Mouse (Mus musculus): ENCODE measurements around the gene Acp7. TPM values are rescaled to one million over a fixed set of nuclear protein-coding genes. Genes with fewer than 3 reads are reported as not detected.

Gene Acp7
- polyA plus RNA-seq, 1 experiment from 2014 or later = not detected

DNA sequence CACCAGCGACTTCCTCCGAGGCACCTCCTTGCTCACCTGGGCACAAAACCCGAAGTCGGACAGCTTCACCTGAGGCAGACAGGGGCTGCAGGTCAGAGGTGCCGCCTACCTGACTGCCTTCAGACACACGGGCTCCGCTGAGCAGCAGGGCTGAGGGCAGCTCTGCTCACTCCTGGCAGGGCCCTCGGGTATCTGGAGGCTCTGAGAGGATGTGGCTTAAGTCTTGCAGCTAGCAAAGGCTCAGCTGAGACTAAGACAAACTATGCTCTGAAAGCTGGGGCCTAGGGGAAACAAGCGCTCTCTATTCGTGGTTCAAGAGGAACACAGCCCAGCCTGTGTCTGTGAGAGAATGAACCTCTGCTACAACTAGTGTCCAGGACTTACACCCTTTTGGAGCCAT, 70.3 kb downstream of the Acp7 start:
- H3K27me3 ChIP-seq (replicated peaks; ENCODE audit: control insufficient read depth, insufficient read depth, low read length) = no peaks in the 10 kb centered on the region
- H3K27ac ChIP-seq (ENCODE audit: low read length) = no peak overlapping the region
- peaks cover 10% of the 10 kb centered on the region for H3K36me3 ChIP-seq (ENCODE audit: control insufficient read depth, insufficient read depth)
- no peaks in the 10 kb centered on the region for H3K9me3 ChIP-seq (ENCODE audit: control insufficient read depth, low read length)
- no peak overlapping the region for H3K4me3 ChIP-seq (replicated peaks; ENCODE audit: low read length)
- H3K4me1 ChIP-seq (replicated peaks; ENCODE audit: control insufficient read depth, insufficient read depth, low read length) = no peaks in the 10 kb centered on the region
- no peak overlapping the region for H3K9ac ChIP-seq (replicated peaks; ENCODE audit: low read depth, low read length)
- WGBS = 90% methylated on average over 10 of the region's 10 CpGs
- no peak overlapping the region for H3K4me2 ChIP-seq (ENCODE audit: low read length)
- no peak for ATAC-seq

DNA sequence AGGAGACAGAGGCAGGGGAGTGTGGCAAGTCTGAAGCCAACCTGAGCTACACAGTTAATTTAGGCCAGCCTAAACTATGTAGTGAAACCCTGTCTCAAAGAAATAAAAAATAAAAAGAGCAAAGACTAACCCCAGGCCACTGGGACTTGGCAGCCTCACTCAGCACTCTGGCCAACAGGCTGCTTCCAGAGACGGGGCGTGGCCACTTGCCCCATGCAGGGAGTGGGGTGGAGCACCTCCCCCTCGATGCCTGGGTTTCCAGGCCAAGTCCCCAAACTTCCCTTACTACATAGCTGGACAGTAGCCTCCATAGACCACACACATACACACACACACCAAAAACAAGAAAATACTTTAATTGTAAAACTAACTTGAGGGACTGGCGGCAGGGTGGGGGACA, 72.6 kb downstream of the Acp7 start:
- Histone ChIP-seq H3K9ac (replicated peaks; ENCODE audit: low read depth, low read length) (no peak overlapping the region), H3K4me2 (ENCODE audit: low read length) (no peak overlapping the region), H3K4me1 (replicated peaks; ENCODE audit: control insufficient read depth, insufficient read depth, low read length) (no peaks in the 10 kb centered on the region), H3K27ac (ENCODE audit: low read length) (no peak overlapping the region), H3K4me3 (replicated peaks; ENCODE audit: low read length) (no peak overlapping the region), H3K9me3 (ENCODE audit: control insufficient read depth, low read length) (no peaks in the 10 kb centered on the region), H3K27me3 (replicated peaks; ENCODE audit: control insufficient read depth, insufficient read depth, low read length) (no peaks in the 10 kb centered on the region), H3K36me3 (ENCODE audit: control insufficient read depth, insufficient read depth) (peaks cover 8% of the 10 kb centered on the region)
- ATAC-seq = no peak
- WGBS = 71% methylated on average over 4 of the region's 4 CpGs

DNA sequence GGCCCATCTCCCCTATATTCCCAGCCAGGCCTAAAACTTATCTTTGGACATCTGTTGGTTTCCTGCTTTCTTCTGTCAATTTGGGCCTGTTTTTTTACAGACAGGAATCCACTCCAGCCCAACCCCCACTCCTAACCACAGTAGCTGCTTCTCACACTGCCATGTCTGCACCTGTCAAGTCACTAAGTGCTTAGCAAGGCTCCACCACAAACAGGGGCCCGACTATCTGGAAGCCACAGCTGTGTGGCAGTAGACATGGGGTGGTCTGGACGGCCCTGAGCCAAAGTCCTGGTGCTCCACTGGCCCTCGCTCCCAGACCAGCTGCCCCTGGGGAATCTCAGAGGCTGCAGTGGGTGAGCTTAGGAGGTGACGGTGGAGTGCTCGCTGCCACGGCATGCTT, 73.4 kb downstream of the Acp7 start:
- Histone ChIP-seq H3K4me2 (ENCODE audit: low read length) (no peak overlapping the region), H3K27ac (ENCODE audit: low read length) (no peak overlapping the region), H3K4me1 (replicated peaks; ENCODE audit: control insufficient read depth, insufficient read depth, low read length) (no peaks in the 10 kb centered on the region), H3K36me3 (ENCODE audit: control insufficient read depth, insufficient read depth) (peaks cover 8% of the 10 kb centered on the region), H3K4me3 (replicated peaks; ENCODE audit: low read length) (no peak overlapping the region), H3K9ac (replicated peaks; ENCODE audit: low read depth, low read length) (no peak overlapping the region), H3K9me3 (ENCODE audit: control insufficient read depth, low read length) (no peaks in the 10 kb centered on the region), H3K27me3 (replicated peaks; ENCODE audit: control insufficient read depth, insufficient read depth, low read length) (no peaks in the 10 kb centered on the region)
- no peak for ATAC-seq
- 85% methylated on average over 6 of the region's 6 CpGs for WGBS

Small RNA genes within 50 kb of the gene (microRNA-seq; reads per million reads assigned to microRNA genes)
- not detected for gene Mir7049

Other genes starting within 250 kb of the Acp7 start
- 39.9 and 40.2 TPM in 2 replicates for gene Med29, start 238.6 kb downstream of the Acp7 start, polyA plus RNA-seq (2015; fragmentation: Nextera tagmentation; extraction: Ambion mirVana)
- 107 and 111 TPM in 2 replicates for gene Paf1, start 238.4 kb downstream of the Acp7 start, polyA plus RNA-seq (2015; fragmentation: Nextera tagmentation; extraction: Ambion mirVana)
- gene Gmfg, start 193.9 kb downstream of the Acp7 start, polyA plus RNA-seq (2015; fragmentation: Nextera tagmentation; extraction: Ambion mirVana) = 1.7 and 2.2 TPM in 2 replicates
- 9.1 and 10.6 TPM in 2 replicates for gene Lrfn1, start 179.4 kb downstream of the Acp7 start, polyA plus RNA-seq (2015; fragmentation: Nextera tagmentation; extraction: Ambion mirVana)
- gene Ifnl2, start 120.9 kb downstream of the Acp7 start, polyA plus RNA-seq (2015; fragmentation: Nextera tagmentation; extraction: Ambion mirVana) = not detected in 2 replicates
- gene Ifnl3, start 108.5 kb downstream of the Acp7 start, polyA plus RNA-seq (2015; fragmentation: Nextera tagmentation; extraction: Ambion mirVana) = not detected in 2 replicates
- not detected in 2 replicates for gene Sycn, start 90.4 kb downstream of the Acp7 start, polyA plus RNA-seq (2015; fragmentation: Nextera tagmentation; extraction: Ambion mirVana)
- gene Nccrp1, start 84.1 kb downstream of the Acp7 start, polyA plus RNA-seq (2015; fragmentation: Nextera tagmentation; extraction: Ambion mirVana) = not detected in 2 replicates
- 25.3 and 26.3 TPM in 2 replicates for gene Samd4b, start 33.2 kb downstream of the Acp7 start, polyA plus RNA-seq (2015; fragmentation: Nextera tagmentation; extraction: Ambion mirVana)
- 25.5 and 26.7 TPM in 2 replicates for gene Pak4, start 33.1 kb downstream of the Acp7 start, polyA plus RNA-seq (2015; fragmentation: Nextera tagmentation; extraction: Ambion mirVana)
- gene Fbxo27, start 61.5 kb upstream of the Acp7 start, polyA plus RNA-seq (2015; fragmentation: Nextera tagmentation; extraction: Ambion mirVana) = 6.3 and 11.1 TPM in 2 replicates
- 3.3 and 4.2 TPM in 2 replicates for gene Fbxo17, start 85.5 kb upstream of the Acp7 start, polyA plus RNA-seq (2015; fragmentation: Nextera tagmentation; extraction: Ambion mirVana)
- gene Mrps12, start 110.5 kb upstream of the Acp7 start, polyA plus RNA-seq (2015; fragmentation: Nextera tagmentation; extraction: Ambion mirVana) = 105 and 111 TPM in 2 replicates
- gene Sars2, start 110.7 kb upstream of the Acp7 start, polyA plus RNA-seq (2015; fragmentation: Nextera tagmentation; extraction: Ambion mirVana) = 16.9 and 17.2 TPM in 2 replicates
- not detected in 2 replicates for gene Ccer2, start 124.8 kb upstream of the Acp7 start, polyA plus RNA-seq (2015; fragmentation: Nextera tagmentation; extraction: Ambion mirVana)
- 107 and 122 TPM in 2 replicates for gene Sirt2, start 135.4 kb upstream of the Acp7 start, polyA plus RNA-seq (2015; fragmentation: Nextera tagmentation; extraction: Ambion mirVana)
- 58.8 and 62.1 TPM in 2 replicates for gene Nfkbib, start 136.2 kb upstream of the Acp7 start, polyA plus RNA-seq (2015; fragmentation: Nextera tagmentation; extraction: Ambion mirVana)
- gene Rinl, start 157.6 kb upstream of the Acp7 start, polyA plus RNA-seq (2015; fragmentation: Nextera tagmentation; extraction: Ambion mirVana) = 1.2 and 1.3 TPM in 2 replicates
- 185 and 203 TPM in 2 replicates for gene Hnrnpl, start 177.2 kb upstream of the Acp7 start, polyA plus RNA-seq (2015; fragmentation: Nextera tagmentation; extraction: Ambion mirVana)
- 87.1 and 97.7 TPM in 2 replicates for gene Ech1, start 193.9 kb upstream of the Acp7 start, polyA plus RNA-seq (2015; fragmentation: Nextera tagmentation; extraction: Ambion mirVana)
- 5.2 and 5.7 TPM in 2 replicates for gene Lgals4, start 202.5 kb upstream of the Acp7 start, polyA plus RNA-seq (2015; fragmentation: Nextera tagmentation; extraction: Ambion mirVana)
- gene Lgals7, start 232.5 kb upstream of the Acp7 start, polyA plus RNA-seq (2015; fragmentation: Nextera tagmentation; extraction: Ambion mirVana) = 1.7 and 2.9 TPM in 2 replicates

All from forebrain, embryonic 16.5 days (tissue).